Mouse (Mus musculus): ENCODE data around the gene Eps15. TPM values are rescaled to one million over a fixed set of nuclear protein-coding genes. Genes with fewer than 3 reads are reported as not detected.
A peak's percentile ranks its signal among the peaks of the same experiment; 100 is the strongest.

The Eps15 gene
- polyA plus RNA-seq, 1 experiment from 2014 or later = 20.0 TPM

DNA sequence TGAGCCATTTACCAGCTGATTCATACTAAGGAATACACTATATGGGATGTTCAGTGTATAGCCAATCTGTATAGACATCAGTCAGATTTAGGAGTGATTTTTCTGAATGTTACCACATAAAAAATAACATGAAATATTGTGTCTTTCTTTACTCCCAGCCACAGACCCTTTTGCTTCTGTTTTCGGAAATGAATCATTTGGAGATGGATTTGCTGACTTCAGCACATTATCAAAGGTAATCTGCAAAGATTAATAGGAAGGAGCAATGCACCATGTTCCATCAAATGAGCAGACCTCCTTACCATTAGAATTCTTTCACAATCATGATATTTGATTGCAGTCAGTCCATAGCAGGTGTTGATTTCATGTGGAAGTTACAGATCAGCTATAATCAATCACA is 98.0 kb downstream of the Eps15 start:
- no peak for ATAC-seq
- Histone ChIP-seq H3K27me3 (ENCODE audit: insufficient read depth, low read length) (no peaks in the 10 kb centered on the region), H3K4me1 (ENCODE audit: insufficient read depth) (no peaks in the 10 kb centered on the region), H3K4me3 (ENCODE audit: low read depth, low read length) (no peak overlapping the region), H3K36me3 (replicated peaks; ENCODE audit: insufficient read depth, low read length) (peaks cover 56% of the 10 kb centered on the region), H3K9ac (replicated peaks) (no peak overlapping the region), H3K9me3 (ENCODE audit: low read length) (no peaks in the 10 kb centered on the region), H3K27ac (ENCODE audit: low read depth) (no peak overlapping the region), H3K4me2 (ENCODE audit: low read depth, low read length) (no peak overlapping the region)
- DNase-seq = no peak
- 88% methylated on average over 1 of the region's 1 CpGs for WGBS (ENCODE audit: insufficient replicate concordance)
- TF ChIP-seq CTCF (IDR thresholded peaks at IDR 0.05; ENCODE audit: low read depth) (no peak), EP300 (IDR thresholded peaks at IDR 0.05; ENCODE audit: low read depth) (no peak)

DNA sequence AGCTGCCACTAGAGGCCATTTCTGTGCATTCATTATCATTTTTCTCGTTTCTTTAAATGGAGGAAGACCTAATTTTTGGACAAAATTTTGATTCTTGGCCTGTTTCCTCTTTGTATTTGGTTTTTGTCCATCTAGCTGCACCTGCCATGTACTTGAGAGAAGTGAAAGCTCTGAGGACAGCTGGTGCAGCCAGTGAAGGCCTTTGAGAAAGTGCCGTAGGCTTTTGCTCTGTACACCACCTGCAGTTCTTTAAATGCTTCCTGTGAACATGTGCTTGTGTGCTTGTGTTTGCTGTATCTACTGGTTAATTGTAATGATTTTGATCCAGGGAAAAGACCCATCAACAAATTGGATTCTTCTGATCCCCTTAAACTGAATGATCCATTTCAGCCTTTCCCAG is 102.4 kb downstream of the Eps15 start:
- H3K27me3 ChIP-seq (ENCODE audit: insufficient read depth, low read length) = no peaks in the 10 kb centered on the region
- DNase-seq (no peak), ATAC-seq (no peak)
- WGBS (ENCODE audit: insufficient replicate concordance) = 72% methylated on average over 2 of the region's 2 CpGs
- H3K4me2 ChIP-seq (ENCODE audit: low read depth, low read length) = no peak overlapping the region
- H3K9me3 ChIP-seq (ENCODE audit: low read length) = no peaks in the 10 kb centered on the region
- peaks cover 44% of the 10 kb centered on the region for H3K36me3 ChIP-seq (replicated peaks; ENCODE audit: insufficient read depth, low read length)
- no peak overlapping the region for H3K9ac ChIP-seq (replicated peaks)
- TF ChIP-seq EP300 (IDR thresholded peaks at IDR 0.05; ENCODE audit: low read depth) = no peak
- no peak for TF ChIP-seq CTCF (IDR thresholded peaks at IDR 0.05; ENCODE audit: low read depth)
- H3K4me1 ChIP-seq (ENCODE audit: insufficient read depth) = no peaks in the 10 kb centered on the region
- H3K27ac ChIP-seq (ENCODE audit: low read depth) = no peak overlapping the region
- H3K4me3 ChIP-seq (ENCODE audit: low read depth, low read length) = no peak overlapping the region

DNA sequence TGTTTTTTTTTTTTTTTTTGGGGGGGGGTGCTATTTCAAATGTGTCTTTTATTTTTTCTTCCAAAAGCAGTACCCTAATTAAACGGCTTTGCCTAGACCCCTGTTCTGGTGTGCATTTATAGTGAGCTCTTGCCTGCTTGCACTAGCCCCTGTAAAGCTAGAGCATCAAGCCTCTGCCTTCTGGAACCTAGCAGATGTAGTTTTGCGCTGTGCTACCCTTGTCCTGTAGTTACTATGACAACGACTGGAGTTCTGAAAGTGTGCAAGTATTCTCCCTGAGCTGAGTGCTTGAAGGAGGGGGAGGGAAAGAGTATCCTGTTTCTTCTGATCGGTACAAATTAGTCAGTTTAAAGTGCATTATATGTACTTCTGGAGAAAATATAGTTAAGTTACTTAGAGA is 105.5 kb downstream of the Eps15 start:
- H3K9ac ChIP-seq (replicated peaks) = no peak overlapping the region
- H3K4me3 ChIP-seq (ENCODE audit: low read depth, low read length) = no peak overlapping the region
- TF ChIP-seq CTCF (IDR thresholded peaks at IDR 0.05; ENCODE audit: low read depth) = no peak
- H3K4me2 ChIP-seq (ENCODE audit: low read depth, low read length) = no peak overlapping the region
- H3K36me3 ChIP-seq (replicated peaks; ENCODE audit: insufficient read depth, low read length) = peaks cover 26% of the 10 kb centered on the region
- H3K27me3 ChIP-seq (ENCODE audit: insufficient read depth, low read length) = no peaks in the 10 kb centered on the region
- DNase-seq (no peak), ATAC-seq (no peak)
- H3K9me3 ChIP-seq (ENCODE audit: low read length) = no peaks in the 10 kb centered on the region
- H3K27ac ChIP-seq (ENCODE audit: low read depth) = no peak overlapping the region
- no peaks in the 10 kb centered on the region for H3K4me1 ChIP-seq (ENCODE audit: insufficient read depth)
- WGBS (ENCODE audit: insufficient replicate concordance) = 87% methylated on average over 4 of the region's 4 CpGs

GRCm38 (mm10) chr4:109393229-109393779 is 113.2 kb downstream of the Eps15 start:
- Histone ChIP-seq H3K4me3 (ENCODE audit: low read depth, low read length) (no peak overlapping the region), H3K4me2 (ENCODE audit: low read depth, low read length) (peak overlapping the region; percentile 65; the same call in 1 of the 2 replicates), H3K9me3 (ENCODE audit: low read length) (no peaks in the 10 kb centered on the region), H3K27ac (ENCODE audit: low read depth) (no peak overlapping the region), H3K9ac (replicated peaks) (peak overlapping the region; percentile 44; the same call in 1 of the 2 replicates), H3K36me3 (replicated peaks; ENCODE audit: insufficient read depth, low read length) (peaks cover 3% of the 10 kb centered on the region; the same call in 1 of the 2 replicates), H3K27me3 (ENCODE audit: insufficient read depth, low read length) (no peaks in the 10 kb centered on the region), H3K4me1 (ENCODE audit: insufficient read depth) (peaks cover 10% of the 10 kb centered on the region)
- no peak for DNase-seq
- TF ChIP-seq EP300 (IDR thresholded peaks at IDR 0.05; ENCODE audit: low read depth) (no peak), CTCF (IDR thresholded peaks at IDR 0.05; ENCODE audit: low read depth) (no peak)
- WGBS (ENCODE audit: insufficient replicate concordance) = 43% methylated on average over 6 of the region's 6 CpGs
- ATAC-seq = peak; percentile 25; the same call in 1 of the 2 replicates

- no peak overlapping the region for H3K27ac ChIP-seq (ENCODE audit: low read depth)
- DNase-seq = peak; percentile 60
- ATAC-seq = peak; percentile 83
- H3K4me2 ChIP-seq (ENCODE audit: low read depth, low read length) = peak overlapping the region; percentile 65
- H3K9ac ChIP-seq (replicated peaks) = peak overlapping the region; percentile 44
- no peak for TF ChIP-seq EP300 (IDR thresholded peaks at IDR 0.05; ENCODE audit: low read depth)
- no peak for TF ChIP-seq CTCF (IDR thresholded peaks at IDR 0.05; ENCODE audit: low read depth)
- 11% methylated on average over 13 of the region's 13 CpGs for WGBS (ENCODE audit: insufficient replicate concordance)
- H3K4me3 ChIP-seq (ENCODE audit: low read depth, low read length) = no peak overlapping the region
- no peaks in the 10 kb centered on the region for H3K9me3 ChIP-seq (ENCODE audit: low read length)
- no peaks in the 10 kb centered on the region for H3K27me3 ChIP-seq (ENCODE audit: insufficient read depth, low read length)
- H3K36me3 ChIP-seq (replicated peaks; ENCODE audit: insufficient read depth, low read length) = peaks cover 3% of the 10 kb centered on the region; the same call in 1 of the 2 replicates
- peaks cover 10% of the 10 kb centered on the region for H3K4me1 ChIP-seq (ENCODE audit: insufficient read depth)
These were observed 113.8 kb downstream of the Eps15 start for GRCm38 (mm10) chr4:109393902-109394301.

- no peaks in the 10 kb centered on the region for H3K27me3 ChIP-seq (ENCODE audit: insufficient read depth, low read length)
- H3K9ac ChIP-seq (replicated peaks) = peak overlapping the region; percentile 44
- peaks cover under 1% of the 10 kb centered on the region; the same call in 1 of the 2 replicates for H3K36me3 ChIP-seq (replicated peaks; ENCODE audit: insufficient read depth, low read length)
- no peak overlapping the region for H3K27ac ChIP-seq (ENCODE audit: low read depth)
- no peak overlapping the region for H3K4me3 ChIP-seq (ENCODE audit: low read depth, low read length)
- H3K4me2 ChIP-seq (ENCODE audit: low read depth, low read length) = peak overlapping the region; percentile 65
- WGBS (ENCODE audit: insufficient replicate concordance) = 24% methylated on average over 13 of the region's 13 CpGs
- ATAC-seq (0 out of 2 replicates have a peak, but pooled peaks have one; percentile 13), DNase-seq (no peak)
- H3K9me3 ChIP-seq (ENCODE audit: low read length) = no peaks in the 10 kb centered on the region
- peaks cover 10% of the 10 kb centered on the region for H3K4me1 ChIP-seq (ENCODE audit: insufficient read depth)
- TF ChIP-seq CTCF (IDR thresholded peaks at IDR 0.05; ENCODE audit: low read depth) = no peak
- TF ChIP-seq EP300 (IDR thresholded peaks at IDR 0.05; ENCODE audit: low read depth) = no peak
These were observed 114.4 kb downstream of the Eps15 start for GRCm38 (mm10) chr4:109394314-109395074.

All from liver, postnatal 0 days (tissue).